Mouse (Mus musculus): ENCODE data around the gene Dennd1a. TPM values are rescaled to one million over a fixed set of nuclear protein-coding genes. Genes with fewer than 3 reads are reported as not detected.

The Dennd1a gene
- total RNA-seq, 2 experiments from 2014 or later = 77.6 to 82.6 TPM

GRCm38 (mm10) chr2:37786461-37786860 lies 500.7 kb downstream of the Dennd1a start:
- DNase-seq (ENCODE audit: low spot score in 2 of 2) = no peak

GRCm38 (mm10) chr2:37784473-37784872 lies 502.7 kb downstream of the Dennd1a start:
- peak in 1 of 2 experiments; percentile 44 for DNase-seq (ENCODE audit: low spot score in 2 of 2)

GRCm38 (mm10) chr2:37782002-37782401 lies 505.2 kb downstream of the Dennd1a start:
- no peak for DNase-seq (ENCODE audit: low spot score in 2 of 2)

GRCm38 (mm10) chr2:37781421-37781820 lies 505.8 kb downstream of the Dennd1a start:
- DNase-seq (ENCODE audit: low spot score in 2 of 2) = no peak

- no peak for DNase-seq (ENCODE audit: low spot score in 2 of 2)
These were observed 506.8 kb downstream of the Dennd1a start for GRCm38 (mm10) chr2:37780270-37780929.

GRCm38 (mm10) chr2:37777958-37778720 lies 509.1 kb downstream of the Dennd1a start:
- no peak for DNase-seq (ENCODE audit: low spot score in 2 of 2)

- DNase-seq (ENCODE audit: low spot score in 2 of 2) = no peak
These were observed 510.4 kb downstream of the Dennd1a start for GRCm38 (mm10) chr2:37776611-37777411.

GRCm38 (mm10) chr2:37776016-37776415 lies 511.2 kb downstream of the Dennd1a start, which contains the start of gene Crb2:
Gene Crb2, plus strand, starts transcription at chr2:37776249.
- DNase-seq (ENCODE audit: low spot score in 2 of 2) = no peak

- no peak for DNase-seq (ENCODE audit: low spot score in 2 of 2)
These were observed 512.6 kb downstream of the Dennd1a start for GRCm38 (mm10) chr2:37774571-37774970.

GRCm38 (mm10) chr2:37771618-37772285 lies 515.4 kb downstream of the Dennd1a start:
- peak; percentile 82 to 97 for DNase-seq (ENCODE audit: low spot score in 2 of 2)

GRCm38 (mm10) chr2:37769793-37770192 lies 517.4 kb downstream of the Dennd1a start:
- no peak for DNase-seq (ENCODE audit: low spot score in 2 of 2)

- peak in 1 of 2 experiments; percentile 60 for DNase-seq (ENCODE audit: low spot score in 2 of 2)
These were observed 518.3 kb downstream of the Dennd1a start for GRCm38 (mm10) chr2:37768903-37769302.

- DNase-seq (ENCODE audit: low spot score in 2 of 2) = no peak
These were observed 519.5 kb downstream of the Dennd1a start for GRCm38 (mm10) chr2:37767739-37768138.

GRCm38 (mm10) chr2:37767080-37767547 lies 520.1 kb downstream of the Dennd1a start:
- DNase-seq (ENCODE audit: low spot score in 2 of 2) = peak; percentile 37 to 66

GRCm38 (mm10) chr2:37766027-37766761 lies 521.0 kb downstream of the Dennd1a start:
- no peak for DNase-seq (ENCODE audit: low spot score in 2 of 2)

GRCm38 (mm10) chr2:37765082-37765483 lies 522.1 kb downstream of the Dennd1a start:
- DNase-seq (ENCODE audit: low spot score in 2 of 2) = no peak

- no peak for DNase-seq (ENCODE audit: low spot score in 2 of 2)
These were observed 522.7 kb downstream of the Dennd1a start for GRCm38 (mm10) chr2:37764514-37764913.

GRCm38 (mm10) chr2:37763638-37764037 lies 523.6 kb downstream of the Dennd1a start:
- DNase-seq (ENCODE audit: low spot score in 2 of 2) = no peak

- DNase-seq (ENCODE audit: low spot score in 2 of 2) = no peak
These were observed 526.6 kb downstream of the Dennd1a start for GRCm38 (mm10) chr2:37760633-37761032.

- DNase-seq (ENCODE audit: low spot score in 2 of 2) = no peak
These were observed 528.7 kb downstream of the Dennd1a start for GRCm38 (mm10) chr2:37758343-37759015.

Data from layer of hippocampus, adult 18-20 months (tissue).